Mouse (Mus musculus): ENCODE measurements at regions not wholly inside any gene's neighbourhood (a gene's known extent, or its start where the extent isn't known, plus 50 kb on each side); places are given as distances from the start of the nearest gene placed in this dataset.

DNA sequence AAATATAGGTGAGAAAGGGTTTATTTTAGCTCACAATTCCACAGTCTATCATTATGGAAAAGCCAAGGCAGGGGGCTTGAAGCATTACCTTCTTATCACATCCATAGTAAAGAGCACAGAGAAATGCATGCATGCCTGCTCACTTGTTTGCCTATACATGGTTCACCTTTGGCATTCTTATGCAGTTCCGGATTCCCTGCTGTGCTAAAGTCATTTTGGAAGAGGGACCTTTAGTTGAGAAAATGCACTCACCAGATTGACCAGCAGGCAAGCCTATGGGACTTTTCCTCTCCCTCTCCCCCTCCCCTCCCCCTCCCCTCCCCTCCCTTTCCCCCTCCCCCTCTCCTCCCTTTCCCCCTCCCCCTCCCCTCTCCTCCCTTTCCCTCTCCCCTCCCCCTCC lies 686.2 kb downstream of the Tmem132b start:
- no peak for TF ChIP-seq CTCF (IDR thresholded peaks at IDR 0.05; ENCODE audit: low read depth, low read length)
- TF ChIP-seq POLR2AphosphoS5 (IDR thresholded peaks at IDR 0.05; ENCODE audit: insufficient replicate concordance, low read depth, low read length), result no peak
- TF ChIP-seq TAL1 (conservative IDR thresholded peaks at IDR 0.05; ENCODE audit: low read depth, low read length), result no peak
- TF ChIP-seq GATA2 (IDR thresholded peaks at IDR 0.05; ENCODE audit: borderline replicate concordance, low read depth, low read length), result no peak
- no peak for TF ChIP-seq GATA1 (IDR thresholded peaks at IDR 0.05; ENCODE audit: borderline replicate concordance, low read length)
